Mouse (Mus musculus) spleen, adult 12 weeks (tissue): ENCODE data around the gene Fam196b.

Experiments used
- DNase-seq: peaks from one replicate; pipeline ENCODE4 v3.0.0; 2022; ENCODE audit warnings: low spot score

Fam196b gene

DNA sequence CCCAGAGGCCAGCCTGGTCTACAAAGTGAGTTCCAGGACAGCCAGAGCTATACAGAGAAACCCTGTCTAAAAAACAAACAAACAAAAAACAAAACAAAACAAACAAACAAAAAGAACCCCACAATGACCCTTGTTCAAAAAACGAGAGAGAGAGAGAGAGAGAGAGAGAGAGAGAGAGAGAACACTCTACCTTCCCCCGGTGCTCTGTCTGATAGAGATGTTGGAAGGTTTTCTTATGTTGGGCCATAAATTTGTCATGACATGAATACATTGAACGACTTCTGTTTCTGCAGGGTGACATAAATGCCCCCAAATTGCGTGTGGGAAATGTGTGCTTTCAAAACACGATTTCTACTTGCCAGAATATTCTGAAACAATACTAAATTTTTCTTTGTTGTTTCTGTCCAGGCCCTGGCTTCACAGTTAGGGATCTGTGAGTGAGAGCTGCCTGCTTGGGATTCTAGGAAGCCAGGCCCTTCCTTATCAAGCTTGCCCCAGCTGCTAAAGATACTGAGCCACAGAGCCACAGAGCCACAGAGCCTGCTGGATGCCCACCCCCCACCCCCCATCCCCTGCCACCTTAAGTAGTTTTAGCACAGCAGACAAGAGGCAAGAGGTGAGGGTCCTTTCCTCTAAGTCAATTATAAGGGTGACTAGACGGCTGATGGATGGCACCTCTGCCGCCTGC, 17.9 kb downstream of the Fam196b start:
- no peak for DNase-seq

DNA sequence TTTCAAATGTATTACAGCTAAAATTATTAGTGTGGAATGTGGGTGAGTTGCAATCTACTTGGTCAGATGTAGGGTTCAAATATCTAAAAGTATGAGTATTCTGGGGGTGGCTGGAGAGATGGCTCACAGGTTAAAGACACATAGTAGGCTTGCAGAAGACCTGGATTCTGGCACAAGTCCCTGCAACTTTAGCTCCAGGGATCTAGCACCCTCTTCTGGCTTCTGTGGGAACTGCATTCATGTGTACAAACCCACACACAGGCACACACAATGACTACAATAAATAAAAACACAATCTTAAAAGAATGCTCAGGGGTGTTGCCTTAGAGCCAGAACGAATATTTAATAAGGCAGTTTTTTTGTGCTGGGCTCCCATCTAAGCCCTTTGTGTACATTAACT, 23.3 kb downstream of the Fam196b start:
- no peak for DNase-seq

DNA sequence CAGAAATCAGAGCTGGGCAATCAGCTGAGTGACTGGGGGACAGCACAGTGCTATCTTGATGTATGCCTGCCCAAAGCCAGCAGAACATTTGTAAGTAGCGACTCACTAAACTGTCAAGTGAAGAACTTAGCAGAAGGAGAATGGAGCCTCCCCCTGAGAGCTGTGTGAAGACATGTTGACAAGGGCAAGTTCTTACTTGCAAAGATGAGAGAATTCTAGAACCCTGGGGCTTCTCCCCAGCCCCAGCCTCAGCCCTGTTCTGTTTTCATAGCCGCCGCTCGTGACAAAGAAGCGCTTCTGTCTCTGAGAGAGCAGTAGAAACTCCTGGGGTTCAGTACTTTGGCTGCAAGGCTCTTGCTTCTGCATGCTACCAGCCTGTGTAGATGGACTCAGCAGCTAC, 25.1 kb downstream of the Fam196b start:
- no peak for DNase-seq

DNA sequence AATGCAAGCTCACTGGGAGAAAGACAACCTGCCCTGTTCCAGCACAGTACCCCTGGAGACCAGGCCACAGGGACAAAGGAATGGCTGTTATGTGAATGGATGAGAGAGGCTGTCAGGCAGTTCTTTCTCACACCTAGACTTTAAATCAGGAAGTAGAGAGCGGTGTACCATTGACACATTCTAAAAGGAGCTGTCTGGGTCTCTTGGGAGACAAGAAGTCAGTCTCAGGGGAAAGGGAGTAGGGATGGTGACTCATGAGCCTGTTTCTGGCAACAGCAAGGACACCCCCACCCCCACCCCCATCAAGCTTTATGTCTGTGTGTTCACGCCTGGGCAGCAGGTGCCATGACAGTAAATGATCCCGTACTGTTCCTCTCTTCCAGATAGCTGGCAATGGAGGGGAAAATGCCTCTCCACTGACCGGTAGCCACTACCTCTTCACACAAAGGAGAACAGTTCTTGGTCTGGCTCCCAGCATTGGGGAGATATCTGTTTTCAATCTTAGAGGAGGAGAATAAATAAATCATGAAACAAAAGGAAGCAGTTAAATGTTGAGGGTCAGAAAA, 29.2 kb downstream of the Fam196b start:
- no peak for DNase-seq

DNA sequence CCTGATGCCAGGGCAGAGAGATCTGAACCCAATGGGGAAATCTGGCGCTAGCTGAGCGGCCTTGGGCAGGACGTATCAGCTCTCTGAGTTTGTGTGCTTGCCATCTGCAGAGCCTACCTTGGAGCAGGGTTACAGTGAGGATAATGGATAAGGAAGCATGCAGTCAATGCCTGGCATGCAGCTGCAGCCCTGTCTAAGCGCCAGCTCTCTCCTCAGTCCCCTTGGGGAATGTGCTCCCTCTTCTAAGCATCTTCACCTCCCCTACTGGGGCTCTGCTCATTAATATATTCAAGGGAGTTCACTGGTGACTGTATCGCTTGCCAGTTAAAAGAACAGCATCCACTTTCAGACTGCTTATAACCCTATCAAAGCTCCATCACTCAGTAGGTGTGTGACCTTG, 29.7 kb downstream of the Fam196b start:
- DNase-seq = no peak

DNA sequence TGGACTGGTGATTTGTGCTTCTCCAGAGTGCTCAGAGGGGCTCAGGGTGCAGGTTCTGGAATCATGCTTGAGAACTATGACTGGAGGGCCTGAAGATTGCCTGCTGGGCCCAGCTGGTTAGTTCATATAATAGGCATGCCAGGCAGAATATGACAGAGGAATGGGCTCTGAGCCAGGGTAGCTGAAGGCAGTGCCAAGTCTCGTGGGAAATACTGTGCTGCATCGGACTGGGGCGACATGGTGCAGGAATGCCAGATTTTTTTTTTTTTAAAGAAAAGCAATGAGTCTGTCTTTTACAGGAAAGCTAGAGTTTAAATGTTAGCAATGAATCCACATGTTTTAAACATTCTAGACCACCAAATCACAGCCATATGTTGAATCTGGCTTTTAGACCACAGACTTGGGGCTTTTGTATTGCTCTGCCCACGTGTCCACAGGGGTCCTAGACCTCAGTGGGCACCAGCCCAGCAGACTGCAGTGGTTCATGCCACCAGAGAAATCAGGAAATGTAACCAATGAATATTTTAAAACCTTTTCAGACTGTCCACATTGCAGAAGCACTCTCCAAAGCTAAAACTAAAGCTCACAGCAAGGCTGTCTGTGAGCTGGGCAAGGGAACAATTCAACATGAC, 33.8 kb downstream of the Fam196b start:
- no peak for DNase-seq

DNA sequence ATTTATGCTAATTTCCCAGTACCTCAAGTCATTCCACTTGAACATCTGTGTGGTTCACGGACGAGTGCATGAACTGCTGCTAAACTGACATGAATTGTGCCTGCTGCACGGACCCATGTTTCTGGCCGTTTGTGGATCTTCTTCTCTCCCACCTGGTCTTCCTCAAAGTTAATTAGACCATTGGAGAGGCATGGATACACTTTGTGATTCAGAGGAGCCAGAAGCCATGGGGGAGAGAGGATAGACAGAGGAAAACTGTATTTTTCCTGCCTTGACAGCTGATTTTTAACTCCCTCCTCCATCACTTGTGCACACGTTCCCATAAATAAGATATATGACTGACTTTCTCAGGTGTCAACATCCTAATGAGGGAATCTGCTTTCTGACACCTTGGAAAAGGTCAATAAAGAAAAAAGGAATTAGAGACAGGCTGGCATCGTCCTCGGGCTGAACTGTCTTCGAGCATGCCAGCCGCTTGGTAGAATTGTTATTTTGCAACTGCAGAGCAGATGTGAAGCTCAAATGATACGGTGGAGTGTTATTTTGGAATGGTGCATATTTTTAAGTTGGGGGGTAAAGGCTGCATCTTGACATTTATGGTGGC, 34.9 kb downstream of the Fam196b start:
- DNase-seq = no peak

DNA sequence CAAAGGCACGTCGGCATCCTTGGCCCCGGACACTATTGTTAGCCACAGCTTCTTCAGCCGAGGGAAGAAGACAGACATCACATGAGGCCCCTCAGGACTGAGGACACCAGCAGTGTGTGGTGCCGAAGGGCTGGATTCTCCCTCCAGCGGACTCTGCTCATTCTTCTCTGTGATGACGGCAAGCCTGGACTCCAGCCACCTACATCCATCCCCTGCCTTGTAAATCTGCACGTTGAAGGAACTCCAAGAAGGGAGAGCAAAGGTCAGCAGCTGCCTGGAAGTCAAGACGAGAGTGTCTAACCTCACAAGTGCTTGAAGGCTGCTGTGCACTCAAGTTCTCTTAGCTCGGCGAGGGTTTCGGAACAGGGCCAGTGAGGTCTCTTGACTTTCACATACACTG, 40.8 kb downstream of the Fam196b start:
- no peak for DNase-seq

DNA sequence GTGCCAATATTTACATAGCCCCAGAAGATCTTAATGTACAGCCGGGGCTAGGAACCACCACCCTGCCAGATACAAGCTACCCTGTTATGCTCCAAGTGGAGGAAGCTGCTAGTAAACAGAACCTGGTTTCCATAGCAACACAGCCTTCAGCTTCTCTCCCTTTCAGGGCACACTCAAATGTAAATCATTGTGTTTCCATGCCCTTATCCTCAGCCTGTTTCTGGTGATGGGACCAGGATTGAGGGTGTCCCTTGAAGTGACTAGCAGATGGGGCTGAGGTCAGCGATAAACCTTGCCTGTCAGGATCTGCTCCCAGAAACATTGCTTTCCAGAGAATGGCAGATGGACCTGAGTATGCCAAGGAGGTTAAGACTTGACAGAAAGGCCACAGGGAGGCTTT, 41.5 kb downstream of the Fam196b start:
- DNase-seq = no peak

DNA sequence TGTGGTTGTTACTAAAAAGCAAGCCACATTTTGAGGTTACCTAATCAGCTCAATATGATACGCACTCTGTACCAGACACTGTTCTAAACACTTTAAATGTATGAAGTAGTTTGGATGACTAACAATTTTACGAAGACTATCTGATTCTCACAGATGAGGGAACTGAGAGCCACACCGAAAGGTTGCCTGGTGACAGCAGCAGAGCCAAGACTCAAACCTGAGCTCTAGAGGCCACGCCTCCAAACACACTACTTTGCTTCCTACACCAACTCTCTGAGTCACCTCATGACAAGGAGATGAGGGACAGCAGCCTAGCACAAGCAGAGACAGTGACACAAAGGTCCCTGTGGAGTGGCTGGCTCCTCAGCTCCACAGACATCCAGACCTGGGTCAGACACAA, 57.6 kb downstream of the Fam196b start:
- no peak for DNase-seq

DNA sequence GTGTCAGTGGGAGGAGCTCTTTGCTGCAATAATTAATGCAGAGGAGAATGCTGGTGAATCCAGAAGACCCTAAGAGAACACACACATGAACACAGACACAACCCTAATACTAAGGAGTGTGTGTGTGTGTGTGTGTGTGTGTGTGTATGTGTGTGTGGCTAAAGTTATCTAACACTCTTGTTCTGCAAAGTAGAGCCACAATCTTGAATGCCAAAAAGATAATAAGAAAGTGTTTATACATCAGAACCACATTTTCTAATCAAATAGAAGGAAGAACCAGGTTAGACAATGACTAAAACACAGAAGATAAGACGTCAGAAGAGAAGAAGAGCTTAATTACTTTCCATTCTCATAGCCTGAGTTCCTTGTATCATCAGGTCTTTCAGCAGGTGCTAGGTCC, 60.9 kb downstream of the Fam196b start:
- DNase-seq = no peak

DNA sequence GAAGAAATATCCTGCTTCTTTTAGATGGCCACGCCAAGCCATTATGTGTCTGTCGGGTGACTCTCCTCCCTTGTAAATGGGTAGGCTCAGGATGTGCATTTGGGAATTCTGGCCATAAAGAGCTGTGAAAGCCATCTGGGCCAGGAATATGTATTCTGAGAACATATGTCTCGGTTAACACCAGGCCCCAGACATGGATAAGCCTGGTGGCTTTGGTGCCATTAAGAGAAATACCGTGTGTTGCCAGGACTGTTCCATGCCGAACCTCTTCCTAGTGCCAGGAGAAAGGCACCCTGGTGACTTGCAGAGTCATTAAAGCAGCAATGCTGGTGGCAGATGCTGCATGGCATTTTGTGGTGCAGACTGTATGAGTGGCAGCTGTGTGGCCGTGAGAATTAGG, 63.0 kb downstream of the Fam196b start:
- no peak for DNase-seq

DNA sequence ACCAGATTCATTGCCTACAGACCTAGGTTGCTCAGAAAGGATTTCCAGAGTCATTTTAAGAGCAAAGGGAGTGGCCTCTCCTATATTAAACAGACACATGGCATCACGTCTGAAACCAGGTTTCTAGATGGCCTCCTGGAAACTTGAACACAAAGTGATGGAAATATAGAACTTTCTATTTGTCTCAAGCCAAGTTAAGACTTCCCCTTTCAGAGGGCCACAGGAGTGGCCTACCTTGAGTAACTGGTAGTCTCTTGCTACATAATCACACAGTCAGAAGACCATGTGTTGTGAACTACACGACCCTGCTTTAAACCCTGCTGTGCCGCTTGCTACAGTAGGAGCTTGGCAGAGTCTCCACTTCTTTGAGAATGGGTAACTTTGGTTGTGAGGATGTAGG, 68.9 kb downstream of the Fam196b start:
- no peak for DNase-seq

DNA sequence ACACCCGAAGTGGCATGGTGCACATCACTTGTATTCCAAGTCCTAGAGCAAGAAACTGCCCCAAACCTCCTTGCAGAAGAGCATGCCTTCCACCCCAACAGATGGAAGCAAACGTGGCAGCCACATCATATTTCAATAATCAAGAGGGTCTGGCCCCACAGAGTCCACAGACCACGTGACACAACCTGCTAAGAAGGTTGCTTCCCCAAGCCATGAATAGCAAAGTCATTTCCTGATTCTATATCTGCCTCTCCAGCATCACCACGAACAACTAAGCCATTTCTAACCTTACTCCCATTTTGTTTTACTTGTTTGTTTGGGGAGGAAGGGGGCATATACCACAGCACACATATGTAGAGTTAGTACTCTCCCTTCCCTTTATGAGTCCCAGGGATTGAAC, 69.6 kb downstream of the Fam196b start:
- no peak for DNase-seq

DNA sequence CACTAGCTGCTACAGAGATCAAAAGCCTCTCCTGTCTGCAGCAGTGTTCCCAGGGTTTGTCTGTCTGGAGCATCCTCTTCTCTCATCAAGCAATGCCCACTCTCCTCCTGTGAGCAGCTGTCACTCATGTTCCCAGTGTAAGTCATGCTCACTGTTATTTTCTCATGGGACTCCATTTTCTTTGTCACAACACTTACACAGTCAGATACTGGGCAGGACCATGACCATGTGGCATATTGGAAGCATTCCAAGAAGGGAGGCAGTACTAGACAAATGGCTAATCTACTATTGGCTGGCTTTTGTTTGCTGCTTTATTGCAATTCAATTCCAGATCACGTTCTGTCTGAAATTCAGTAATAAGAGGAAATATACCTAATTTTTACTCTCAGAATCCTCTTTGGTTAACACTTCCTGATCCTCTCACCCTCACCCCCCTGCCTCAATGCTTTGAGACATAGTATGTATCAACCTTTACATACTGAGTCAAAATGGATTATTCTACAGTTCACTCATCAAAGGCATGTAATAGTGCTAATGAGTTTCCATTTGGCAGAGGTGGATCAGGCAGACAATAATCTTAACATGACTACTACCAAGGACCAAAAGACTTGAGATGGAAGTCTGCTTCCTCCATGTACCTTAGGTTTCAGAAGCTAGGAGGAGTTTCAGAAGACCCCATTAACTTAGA, 70.5 kb downstream of the Fam196b start:
- DNase-seq = no peak

DNA sequence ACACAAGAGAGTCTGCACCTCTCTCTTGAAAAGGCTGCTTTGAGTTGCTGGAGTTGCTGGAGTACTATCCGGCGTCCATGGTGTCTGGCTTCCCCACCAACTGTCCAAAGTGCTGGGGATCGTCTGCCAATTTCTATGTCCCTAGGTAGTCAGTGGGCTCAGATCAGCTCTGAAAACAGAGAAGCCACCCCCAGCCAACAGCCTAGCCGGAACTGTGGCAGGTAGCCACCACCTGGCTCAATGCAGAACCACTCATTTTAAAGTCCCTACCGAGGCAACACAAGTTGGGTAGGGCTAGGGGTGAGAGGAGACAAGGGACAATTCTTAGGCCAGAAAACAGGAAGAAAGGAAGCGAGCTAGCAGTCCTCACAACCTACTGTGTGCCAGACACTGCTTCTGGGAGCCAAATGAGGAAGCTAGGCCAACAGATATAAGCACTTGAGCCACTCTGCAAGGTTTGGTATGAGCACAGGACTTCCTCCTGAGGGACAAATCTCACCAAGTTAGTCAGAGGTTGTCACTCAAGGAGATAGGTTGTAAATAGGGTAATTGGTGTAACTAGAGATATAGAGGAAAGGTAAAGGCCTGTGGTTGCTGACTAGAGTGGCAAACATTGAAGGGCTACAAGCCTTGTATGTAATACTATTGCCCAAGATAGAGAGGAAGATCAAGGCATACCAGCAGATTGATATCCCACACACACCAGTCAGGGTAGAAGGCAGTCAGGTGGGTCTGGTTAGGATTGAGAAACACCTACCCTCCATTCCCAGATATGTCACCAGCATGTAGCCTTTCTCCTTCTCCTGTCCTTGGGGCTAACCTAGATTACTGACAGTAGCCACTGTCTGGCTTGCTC, 74.9 kb downstream of the Fam196b start:
- no peak for DNase-seq

DNA sequence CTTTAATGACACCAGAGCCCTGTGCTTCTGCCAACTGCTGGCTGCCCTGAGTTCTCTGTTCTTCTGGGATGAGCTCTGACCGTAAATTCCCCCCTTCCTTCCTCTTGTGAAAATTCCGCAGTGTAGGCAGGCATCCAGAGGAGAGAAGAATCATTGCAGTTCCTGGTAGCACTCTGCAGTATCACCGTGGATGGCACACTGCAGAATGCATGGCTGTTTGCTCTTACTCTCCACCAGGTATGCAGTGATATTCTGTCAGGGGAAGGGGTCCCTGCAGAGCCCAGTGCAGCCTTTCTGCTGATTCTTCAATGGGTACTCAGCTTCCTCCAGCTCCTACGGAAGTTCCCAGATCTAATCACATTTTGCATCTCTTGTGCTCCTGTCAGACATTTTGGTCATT, 77.5 kb downstream of the Fam196b start:
- no peak for DNase-seq

DNA sequence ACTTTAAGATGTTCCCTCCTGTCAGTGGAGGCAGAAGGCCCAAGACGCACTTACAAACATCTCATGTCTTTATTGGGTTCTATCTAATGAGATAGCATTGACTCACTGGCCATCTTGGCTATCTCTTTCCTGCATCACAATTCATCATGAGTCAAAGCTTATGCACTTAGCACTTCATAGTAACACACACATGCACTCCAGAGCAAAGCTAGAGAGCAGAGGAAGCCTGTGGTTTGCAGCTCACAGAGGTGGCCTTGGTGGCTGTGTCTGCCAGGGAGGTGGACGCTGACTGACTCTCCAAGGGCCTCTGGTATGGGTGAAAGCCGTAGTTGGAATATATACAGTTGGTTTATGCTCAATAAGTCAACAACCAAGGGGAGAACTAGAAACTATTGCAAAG, 81.2 kb downstream of the Fam196b start:
- DNase-seq = no peak

DNA sequence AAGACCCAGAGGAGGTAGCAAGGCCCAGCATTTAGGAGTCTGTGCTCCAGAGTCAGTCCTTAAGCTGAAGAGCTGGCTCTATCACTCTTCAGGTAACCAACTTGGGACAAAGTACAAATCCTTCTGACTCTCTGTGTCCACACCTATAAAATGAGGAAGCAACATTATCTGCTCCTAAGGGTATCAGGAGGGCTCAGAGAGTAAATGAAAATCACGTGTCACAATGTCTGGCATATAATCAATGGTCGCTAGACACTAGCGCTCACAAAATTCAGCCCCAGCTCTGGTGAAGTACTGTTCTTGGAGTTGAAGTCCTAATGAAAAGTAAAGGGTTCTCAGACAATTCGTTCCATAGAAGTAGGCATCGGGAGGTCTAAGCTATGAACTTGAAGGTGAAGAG, 83.0 kb downstream of the Fam196b start:
- no peak for DNase-seq

DNA sequence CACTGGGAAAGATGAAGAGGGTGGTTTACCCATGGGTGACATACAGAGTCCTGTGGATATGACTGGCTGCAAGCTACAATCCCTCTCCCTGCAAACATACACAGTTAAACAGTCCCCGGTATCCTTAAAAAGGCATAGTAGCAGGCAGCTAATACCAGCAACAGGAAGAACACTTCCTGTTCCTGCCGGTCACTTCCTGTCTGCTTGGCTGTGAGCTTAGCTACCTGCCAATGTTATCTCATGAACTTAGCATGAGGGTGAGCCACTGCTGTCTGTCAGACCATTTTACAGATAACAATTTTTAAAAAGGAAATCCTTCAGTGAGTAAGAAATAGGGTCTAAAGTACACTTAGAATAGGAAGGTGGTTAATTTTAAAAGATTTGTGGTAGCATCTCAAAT, 83.9 kb downstream of the Fam196b start:
- no peak for DNase-seq

DNA sequence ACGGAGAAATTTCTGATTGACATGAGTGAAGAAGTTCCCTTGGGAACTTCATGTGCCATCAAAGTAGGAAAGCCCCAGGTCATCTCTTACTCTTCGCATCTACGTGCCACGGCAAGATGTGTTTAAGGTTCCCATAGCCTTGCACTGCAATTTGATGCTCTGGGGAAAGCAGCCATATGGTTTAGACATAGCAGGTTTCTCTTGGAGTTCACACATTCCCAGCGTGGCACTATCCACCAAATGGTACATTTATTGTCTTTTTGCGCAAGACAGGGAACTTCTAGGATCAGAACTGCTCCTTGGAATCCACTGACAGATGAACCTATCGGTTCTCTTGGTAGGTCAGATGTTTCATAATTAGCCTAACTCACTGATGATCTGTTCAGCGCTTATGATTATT, 86.7 kb downstream of the Fam196b start:
- no peak for DNase-seq

DNA sequence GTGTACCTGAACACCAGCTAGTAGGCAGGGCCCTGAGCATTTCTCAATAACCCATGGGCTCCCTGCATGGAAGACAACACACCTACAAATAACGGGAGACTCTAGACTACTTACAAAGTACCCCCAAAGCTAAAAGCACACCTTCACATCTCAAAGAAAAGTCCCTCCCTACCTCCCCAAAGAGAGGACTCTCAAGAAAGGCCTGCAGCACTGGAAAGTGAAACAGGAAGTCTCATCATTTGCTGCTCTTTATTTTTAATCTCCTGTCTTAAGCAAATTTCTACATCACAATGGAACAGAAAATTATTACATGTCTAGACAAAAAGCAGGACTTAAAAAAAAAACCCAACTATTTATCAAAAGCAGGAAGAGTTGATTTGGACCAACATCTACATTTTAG, 90.7 kb downstream of the Fam196b start:
- DNase-seq = no peak
